Mouse (Mus musculus): Measurements from ENCODE around the gene Prr14l. TPM values are rescaled to one million over a fixed set of nuclear protein-coding genes. Genes with fewer than 3 reads are reported as not detected.

Gene Prr14l
- polyA plus RNA-seq (2012) = 17.6 and 28.4 TPM in 2 replicates

GRCm38 (mm10) chr5:32853731-32854507, at the start of gene Prr14l:
Prr14l (minus strand) TSS chr5:32854256.

GRCm38 (mm10) chr5:32863253-32864228, 9.5 kb upstream of the Prr14l start, which contains the start of gene Depdc5:
Depdc5 (plus strand) TSS chr5:32863701.

GRCm38 (mm10) chr5:32827009-32827408, 27.0 kb downstream of the Prr14l start, which contains the start of gene Gm20671:
Gm20671 (minus strand) TSS chr5:32827109.

GRCm38 (mm10) chr5:32785313-32785915, 68.6 kb downstream of the Prr14l start, which contains the start of gene Pisd:
Pisd (minus strand) TSS chr5:32785646.

Other genes with a start within 250 kb of the Prr14l start
- gene Yes1, start 243.1 kb downstream of the Prr14l start, polyA plus RNA-seq (2012) = 0.06 and 0.13 TPM in 2 replicates
- gene Pisd, start 68.6 kb downstream of the Prr14l start, polyA plus RNA-seq (2012) = 24.3 and 33.5 TPM in 2 replicates
- gene Gm20671, start 27.1 kb downstream of the Prr14l start, polyA plus RNA-seq (2012) = 1.3 and 2.4 TPM in 2 replicates
- 4.7 and 4.9 TPM in 2 replicates for gene Depdc5, start 9.4 kb upstream of the Prr14l start, polyA plus RNA-seq (2012)
- 107 and 133 TPM in 2 replicates for gene Ywhah, start 164.6 kb upstream of the Prr14l start, polyA plus RNA-seq (2012)
- gene Slc5a1, start 250.0 kb upstream of the Prr14l start, polyA plus RNA-seq (2012) = not detected in 2 replicates